Mouse (Mus musculus): ENCODE measurements around the gene Fto. TPM values are rescaled to one million over a fixed set of nuclear protein-coding genes. Genes with fewer than 3 reads are reported as not detected.
A peak's percentile ranks its signal among the peaks of the same experiment; 100 is the strongest.

The Fto gene
- polyA plus RNA-seq (2015; fragmentation: Nextera tagmentation; extraction: Ambion mirVana) = 69.3 and 72.1 TPM in 2 replicates

DNA sequence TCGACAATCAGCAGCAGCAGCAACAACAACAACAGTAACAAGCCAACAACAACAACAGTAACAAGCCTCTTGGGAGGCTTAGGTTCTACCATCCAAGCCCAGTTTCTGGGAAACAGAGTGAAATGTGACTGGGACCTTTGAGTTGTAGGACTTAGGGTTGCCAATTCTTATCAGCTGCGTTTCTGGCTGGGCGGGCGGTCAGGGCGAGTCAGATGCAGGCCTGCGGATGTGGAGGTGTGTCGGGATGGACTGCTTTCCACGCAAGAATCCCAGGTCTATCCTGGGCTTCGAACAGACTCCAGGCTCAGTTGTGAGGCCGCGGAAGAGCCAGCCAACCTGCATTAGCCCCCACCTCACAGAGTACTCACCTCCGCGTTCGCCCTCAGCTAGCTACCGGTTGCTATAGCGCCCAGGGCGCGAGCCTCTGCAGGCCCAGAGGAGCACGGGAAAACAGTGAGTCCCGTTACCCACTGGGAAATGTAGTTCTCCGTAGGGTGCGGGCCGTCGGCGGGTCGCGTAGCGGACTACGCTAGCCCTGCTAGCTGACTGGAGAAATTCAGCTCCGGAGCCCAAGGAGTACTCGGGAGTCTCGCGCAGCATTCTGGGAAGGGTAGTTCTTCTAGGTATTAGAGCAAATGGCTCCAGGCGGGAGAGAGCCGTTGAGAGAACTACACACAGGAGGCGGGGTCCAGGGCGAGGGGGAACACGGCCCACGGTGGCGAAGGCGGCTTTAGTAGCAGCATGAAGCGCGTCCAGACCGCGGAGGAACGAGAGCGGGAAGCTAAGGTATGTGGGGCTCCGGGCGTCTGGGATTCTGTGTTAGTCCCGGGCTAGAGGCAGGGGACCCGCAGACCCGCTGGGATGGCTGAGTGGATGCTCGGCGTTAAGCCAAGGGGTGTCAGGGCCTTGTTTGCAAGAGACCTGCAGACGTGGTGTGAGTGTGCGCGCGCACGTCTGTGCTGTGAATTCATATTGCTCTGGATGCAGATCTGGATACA is at the start of gene Fto, which contains the start of gene Rpgrip1l:
Fto (plus strand) TSS at position 691 of the 998 bp plus-strand sequence.
Rpgrip1l (minus strand) TSS at position 428 of the 998 bp plus-strand sequence.
- Histone ChIP-seq H3K4me2 (ENCODE audit: low read depth, low read length) (peak within 1 kb of the TSS; percentile 92), H3K4me3 (ENCODE audit: low read length) (peak within 1 kb of the TSS; percentile 86), H3K9me3 (replicated peaks; ENCODE audit: control insufficient read depth, low read length) (no peaks in the 10 kb centered on the region), H3K9ac (ENCODE audit: low read length) (peak within 1 kb of the TSS; percentile 95), H3K27ac (ENCODE audit: low read length) (peak within 1 kb of the TSS; percentile 72), H3K4me1 (ENCODE audit: control insufficient read depth, insufficient read depth, low read length) (peaks cover 17% of the 10 kb centered on the region), H3K27me3 (ENCODE audit: control insufficient read depth, insufficient read depth, low read length) (no peaks in the 10 kb centered on the region), H3K36me3 (ENCODE audit: control insufficient read depth, insufficient read depth) (no peaks in the 10 kb centered on the region)
- under 1% methylated on average over 59 of the region's 59 CpGs for WGBS
- peak; percentile 99 for ATAC-seq (replicated peaks; ENCODE audit: extremely low read depth, insufficient read depth, low FRiP score)

DNA sequence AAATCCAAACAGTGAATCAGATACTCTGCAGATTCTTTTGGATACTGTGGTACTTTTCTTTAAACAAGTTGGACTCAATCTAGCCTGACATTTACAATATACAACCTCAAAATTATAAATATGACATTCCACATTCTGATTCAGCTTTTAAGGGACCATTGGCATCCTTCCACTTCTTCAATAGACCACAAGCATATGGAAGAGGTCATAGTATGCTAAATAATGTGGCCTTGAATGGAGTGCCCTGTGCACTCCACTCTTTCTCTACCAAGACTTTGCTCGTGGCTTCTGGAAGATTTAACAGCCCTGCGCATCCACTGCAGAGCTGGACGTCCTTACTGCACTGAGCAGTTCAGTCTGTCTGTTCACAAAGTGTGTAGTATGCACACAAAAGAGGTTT is 49.4 kb upstream of the Fto start:
- no peak overlapping the region for H3K4me3 ChIP-seq (ENCODE audit: low read length)
- H3K9ac ChIP-seq (ENCODE audit: low read length) = no peak overlapping the region
- WGBS = 77% methylated on average over 3 of the region's 3 CpGs
- H3K4me2 ChIP-seq (ENCODE audit: low read depth, low read length) = no peak overlapping the region
- H3K4me1 ChIP-seq (ENCODE audit: control insufficient read depth, insufficient read depth, low read length) = no peaks in the 10 kb centered on the region
- no peaks in the 10 kb centered on the region for H3K9me3 ChIP-seq (replicated peaks; ENCODE audit: control insufficient read depth, low read length)
- ATAC-seq (replicated peaks; ENCODE audit: extremely low read depth, insufficient read depth, low FRiP score) = no peak
- peaks cover 4% of the 10 kb centered on the region; the same call in 1 of the 2 replicates for H3K36me3 ChIP-seq (ENCODE audit: control insufficient read depth, insufficient read depth)
- H3K27me3 ChIP-seq (ENCODE audit: control insufficient read depth, insufficient read depth, low read length) = no peaks in the 10 kb centered on the region
- no peak overlapping the region for H3K27ac ChIP-seq (ENCODE audit: low read length)

DNA sequence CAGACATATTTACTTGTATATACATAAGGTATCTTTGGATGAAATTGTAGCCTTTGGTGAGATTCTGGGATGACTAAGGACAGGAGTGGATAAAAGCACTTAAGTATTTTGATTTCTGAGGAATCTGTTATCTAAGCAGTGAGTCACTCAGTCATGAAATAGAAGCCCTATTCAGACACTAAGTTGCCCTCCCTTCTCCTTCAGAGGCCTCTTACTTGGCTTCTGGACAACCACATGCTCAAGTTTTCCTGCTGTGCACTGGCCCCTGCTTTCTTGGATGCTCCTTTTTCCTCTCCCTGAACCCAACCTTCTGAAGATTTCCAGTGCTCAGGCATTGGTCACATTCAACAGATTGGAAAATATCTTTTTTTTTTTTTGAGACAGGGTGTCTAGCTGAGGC is 48.8 kb upstream of the Fto start:
- no peaks in the 10 kb centered on the region; the same call in 1 of the 2 replicates for H3K4me1 ChIP-seq (ENCODE audit: control insufficient read depth, insufficient read depth, low read length)
- no peak overlapping the region for H3K4me2 ChIP-seq (ENCODE audit: low read depth, low read length)
- H3K36me3 ChIP-seq (ENCODE audit: control insufficient read depth, insufficient read depth) = peaks cover 4% of the 10 kb centered on the region; the same call in 1 of the 2 replicates
- no peaks in the 10 kb centered on the region for H3K9me3 ChIP-seq (replicated peaks; ENCODE audit: control insufficient read depth, low read length)
- no peak overlapping the region for H3K27ac ChIP-seq (ENCODE audit: low read length)
- no peak for ATAC-seq (replicated peaks; ENCODE audit: extremely low read depth, insufficient read depth, low FRiP score)
- H3K4me3 ChIP-seq (ENCODE audit: low read length) = no peak overlapping the region
- H3K9ac ChIP-seq (ENCODE audit: low read length) = no peak overlapping the region
- no peaks in the 10 kb centered on the region for H3K27me3 ChIP-seq (ENCODE audit: control insufficient read depth, insufficient read depth, low read length)

DNA sequence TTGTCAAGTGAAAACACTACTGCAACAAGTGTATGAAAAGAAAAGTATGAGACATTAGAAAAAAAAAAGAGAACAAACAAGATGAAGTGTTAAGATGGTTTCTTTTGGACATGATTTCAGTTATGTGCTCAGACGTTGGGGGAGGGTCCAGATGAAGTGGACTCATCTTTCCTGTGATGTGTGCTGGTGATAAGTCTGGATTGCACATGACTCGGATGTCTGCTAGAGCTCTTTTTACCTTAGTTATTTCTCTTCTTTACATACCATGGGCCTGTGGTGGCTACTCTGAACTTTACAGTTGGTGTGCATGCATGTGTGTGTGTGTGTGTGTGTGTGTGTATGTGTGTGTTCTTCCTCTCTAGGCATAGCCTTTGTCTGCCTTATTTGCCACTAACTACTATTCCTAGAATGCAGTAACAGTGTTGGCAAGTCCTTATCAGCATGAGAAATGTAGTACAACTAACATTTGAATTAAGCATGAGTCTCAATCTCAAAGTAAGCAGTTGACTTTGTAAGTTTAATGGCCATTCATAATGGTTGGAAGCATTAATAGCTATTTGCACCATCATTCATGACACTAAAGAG is 43.9 kb upstream of the Fto start:
- Histone ChIP-seq H3K4me3 (ENCODE audit: low read length) (no peak overlapping the region), H3K27ac (ENCODE audit: low read length) (no peak overlapping the region), H3K4me1 (ENCODE audit: control insufficient read depth, insufficient read depth, low read length) (no peaks in the 10 kb centered on the region; the same call in 1 of the 2 replicates), H3K9me3 (replicated peaks; ENCODE audit: control insufficient read depth, low read length) (no peaks in the 10 kb centered on the region), H3K9ac (ENCODE audit: low read length) (no peak overlapping the region), H3K27me3 (ENCODE audit: control insufficient read depth, insufficient read depth, low read length) (no peaks in the 10 kb centered on the region), H3K4me2 (ENCODE audit: low read depth, low read length) (no peak overlapping the region), H3K36me3 (ENCODE audit: control insufficient read depth, insufficient read depth) (peaks cover 6% of the 10 kb centered on the region; the same call in 1 of the 2 replicates)
- WGBS = 57% methylated on average over 2 of the region's 2 CpGs
- no peak for ATAC-seq (replicated peaks; ENCODE audit: extremely low read depth, insufficient read depth, low FRiP score)

DNA sequence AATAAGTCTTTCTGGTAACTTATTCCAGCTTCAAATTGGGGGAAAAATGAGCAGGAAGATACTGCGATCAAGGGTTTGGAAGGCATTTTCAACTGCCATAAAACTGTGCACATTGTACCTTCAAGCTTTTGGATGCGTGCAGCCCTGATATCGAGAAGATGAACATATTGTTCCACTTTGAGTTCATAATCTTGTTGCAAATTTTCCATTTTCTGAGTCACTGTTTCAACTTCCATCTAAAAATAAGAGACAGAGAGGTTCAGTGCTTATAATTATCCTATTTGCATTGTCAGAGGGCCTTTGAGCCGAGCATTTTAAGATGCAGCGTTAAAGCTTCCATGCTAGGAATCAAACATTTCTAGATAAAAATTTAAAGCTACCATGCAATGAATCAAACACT is 39.8 kb upstream of the Fto start:
- Histone ChIP-seq H3K9ac (ENCODE audit: low read length) (no peak overlapping the region), H3K36me3 (ENCODE audit: control insufficient read depth, insufficient read depth) (peaks cover 6% of the 10 kb centered on the region; the same call in 1 of the 2 replicates), H3K4me3 (ENCODE audit: low read length) (no peak overlapping the region), H3K4me1 (ENCODE audit: control insufficient read depth, insufficient read depth, low read length) (no peaks in the 10 kb centered on the region; the same call in 1 of the 2 replicates), H3K4me2 (ENCODE audit: low read depth, low read length) (no peak overlapping the region), H3K9me3 (replicated peaks; ENCODE audit: control insufficient read depth, low read length) (peaks cover 5% of the 10 kb centered on the region), H3K27ac (ENCODE audit: low read length) (no peak overlapping the region), H3K27me3 (ENCODE audit: control insufficient read depth, insufficient read depth, low read length) (no peaks in the 10 kb centered on the region)
- WGBS = 90% methylated on average over 5 of the region's 5 CpGs
- ATAC-seq (replicated peaks; ENCODE audit: extremely low read depth, insufficient read depth, low FRiP score) = no peak

DNA sequence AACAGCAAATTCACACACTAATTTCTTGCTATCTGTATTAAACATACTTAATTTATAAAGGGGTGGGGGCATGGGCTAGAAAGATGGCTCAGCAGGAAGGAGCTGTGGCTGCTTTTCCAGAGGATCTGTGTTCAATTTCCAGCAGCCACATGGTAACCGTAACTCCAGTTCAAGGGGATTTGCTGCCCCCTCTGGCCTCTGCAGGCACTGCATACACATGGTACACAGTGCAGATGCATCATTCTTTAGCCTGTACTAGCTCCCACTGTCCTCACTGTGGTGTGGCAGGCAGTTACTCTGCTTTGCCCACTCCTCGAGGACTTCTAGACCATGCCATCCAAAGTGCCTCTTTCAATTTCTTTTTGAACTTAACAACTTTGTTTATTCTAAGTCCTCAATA is 37.0 kb upstream of the Fto start:
- no peak overlapping the region for H3K4me2 ChIP-seq (ENCODE audit: low read depth, low read length)
- 91% methylated on average over 2 of the region's 2 CpGs for whole genome bisulfite sequencing
- H3K27ac ChIP-seq (ENCODE audit: low read length) = no peak overlapping the region
- no peaks in the 10 kb centered on the region for H3K27me3 ChIP-seq (ENCODE audit: control insufficient read depth, insufficient read depth, low read length)
- peaks cover 6% of the 10 kb centered on the region; the same call in 1 of the 2 replicates for H3K36me3 ChIP-seq (ENCODE audit: control insufficient read depth, insufficient read depth)
- H3K4me1 ChIP-seq (ENCODE audit: control insufficient read depth, insufficient read depth, low read length) = no peaks in the 10 kb centered on the region
- no peak overlapping the region for H3K9ac ChIP-seq (ENCODE audit: low read length)
- no peak overlapping the region for H3K4me3 ChIP-seq (ENCODE audit: low read length)
- no peak for ATAC-seq (replicated peaks; ENCODE audit: extremely low read depth, insufficient read depth, low FRiP score)
- H3K9me3 ChIP-seq (replicated peaks; ENCODE audit: control insufficient read depth, low read length) = peaks cover 5% of the 10 kb centered on the region

DNA sequence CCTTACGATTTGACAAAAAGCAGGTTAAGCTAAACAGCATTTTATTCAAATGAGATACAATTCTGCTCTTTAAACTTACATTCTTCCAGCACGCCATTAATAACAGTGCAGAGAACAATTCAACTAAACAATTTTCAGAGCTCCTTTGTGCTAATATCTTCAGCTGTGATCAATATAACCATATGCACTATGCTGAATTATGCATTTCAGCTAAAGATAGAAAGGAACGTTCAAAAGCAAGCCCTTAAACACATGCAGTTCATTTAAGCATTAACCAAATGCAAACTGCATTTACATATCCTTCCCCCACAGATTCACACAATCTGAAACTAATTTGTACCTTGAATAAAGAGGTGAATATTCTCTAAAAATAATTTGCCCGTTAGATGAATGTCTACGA is 35.3 kb upstream of the Fto start:
- Histone ChIP-seq H3K9me3 (replicated peaks; ENCODE audit: control insufficient read depth, low read length) (peaks cover 5% of the 10 kb centered on the region), H3K4me1 (ENCODE audit: control insufficient read depth, insufficient read depth, low read length) (0 out of 2 replicates have a peak, but pooled peaks cover 3% of the 10 kb centered on the region), H3K27me3 (ENCODE audit: control insufficient read depth, insufficient read depth, low read length) (no peaks in the 10 kb centered on the region), H3K4me3 (ENCODE audit: low read length) (no peak overlapping the region), H3K9ac (ENCODE audit: low read length) (no peak overlapping the region), H3K36me3 (ENCODE audit: control insufficient read depth, insufficient read depth) (peaks cover 6% of the 10 kb centered on the region; the same call in 1 of the 2 replicates), H3K4me2 (ENCODE audit: low read depth, low read length) (no peak overlapping the region), H3K27ac (ENCODE audit: low read length) (no peak overlapping the region)
- ATAC-seq (replicated peaks; ENCODE audit: extremely low read depth, insufficient read depth, low FRiP score) = no peak
- 88% methylated on average over 5 of the region's 5 CpGs for WGBS

DNA sequence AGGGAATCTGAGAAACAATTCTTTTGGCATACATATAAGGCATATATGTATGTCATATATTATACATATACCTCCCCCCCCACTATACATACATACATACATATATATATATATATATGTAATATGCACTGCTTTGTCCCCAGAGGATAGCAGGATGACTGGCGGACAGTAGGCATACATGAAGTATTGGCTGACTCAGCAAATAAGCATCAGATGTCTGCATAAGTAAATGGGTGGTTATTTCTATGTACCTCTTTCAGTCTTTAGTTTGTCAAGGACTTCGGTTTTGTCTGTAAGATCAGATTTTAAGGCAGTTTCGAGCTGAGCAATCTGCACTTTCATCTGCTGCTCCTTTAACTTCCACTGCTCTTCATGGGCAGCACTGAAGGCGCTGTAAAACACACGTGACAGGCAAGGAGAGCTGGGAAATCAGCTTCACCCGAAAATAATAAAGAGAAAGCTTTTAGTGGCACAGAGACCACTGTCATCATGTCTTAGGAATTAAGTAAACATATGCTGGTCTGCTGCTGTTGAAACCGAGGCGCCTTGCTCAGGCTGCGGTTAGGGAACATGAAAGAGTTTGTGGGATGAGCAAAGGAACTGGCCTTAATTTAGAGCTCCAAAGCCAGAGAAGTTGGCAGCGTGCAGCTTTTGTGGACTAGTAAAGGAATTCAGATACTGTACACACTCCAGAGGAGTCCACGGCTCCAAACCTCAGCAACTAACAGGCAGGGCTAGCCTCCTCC is 32.7 kb upstream of the Fto start:
- 75% methylated on average over 11 of the region's 11 CpGs for WGBS
- Histone ChIP-seq H3K4me3 (ENCODE audit: low read length) (no peak overlapping the region), H3K4me1 (ENCODE audit: control insufficient read depth, insufficient read depth, low read length) (0 out of 2 replicates have a peak, but pooled peaks cover 3% of the 10 kb centered on the region), H3K4me2 (ENCODE audit: low read depth, low read length) (no peak overlapping the region), H3K9ac (ENCODE audit: low read length) (no peak overlapping the region), H3K27me3 (ENCODE audit: control insufficient read depth, insufficient read depth, low read length) (no peaks in the 10 kb centered on the region), H3K36me3 (ENCODE audit: control insufficient read depth, insufficient read depth) (no peaks in the 10 kb centered on the region), H3K9me3 (replicated peaks; ENCODE audit: control insufficient read depth, low read length) (peaks cover 5% of the 10 kb centered on the region), H3K27ac (ENCODE audit: low read length) (no peak overlapping the region)
- ATAC-seq (replicated peaks; ENCODE audit: extremely low read depth, insufficient read depth, low FRiP score) = no peak

Measured in heart, embryonic 16.5 days (tissue).